Comparison of ENCODE assay signal across 8 mouse cellular contexts in genomic region chr4:141558658-141559057, GRCm38 (mm10). TPM values are rescaled to one million over a fixed set of nuclear protein-coding genes. Genes with fewer than 3 reads are reported as not detected.
DNase-seq lines count a peak whose midpoint lies in the region; ATAC-seq lines count a peak whose summit lies in the region.

No protein-coding gene starts in this region.

- H3K4me3 ChIP-seq in embryonic facial prominence, embryonic 13.5 days: peak overlapping the region; percentile 49
- peak overlapping the region; percentile 37 for H3K4me3 ChIP-seq in intestine, embryonic 14.5 days (ENCODE audit: low read depth, low read length)
- H3K4me3 ChIP-seq in midbrain, embryonic 11.5 days (ENCODE audit: low read depth, low read length): peak overlapping the region; percentile 36; the same call in 1 of the 2 replicates

- ATAC-seq in embryonic facial prominence, embryonic 13.5 days (ENCODE audit: insufficient number of reproducible peaks, insufficient read depth, low FRiP score, low TSS enrichment, low read depth): no peak
- ATAC-seq in intestine, embryonic 14.5 days (replicated peaks; ENCODE audit: low FRiP score, low TSS enrichment, low read depth): no peak
- 0 out of 2 replicates have a peak, but pooled peaks have one; percentile 28 for ATAC-seq in midbrain, embryonic 11.5 days (ENCODE audit: low FRiP score)

- peaks cover 16% of the 10 kb centered on the region for H3K4me1 ChIP-seq in embryonic facial prominence, embryonic 13.5 days
- H3K4me1 ChIP-seq in intestine, embryonic 14.5 days (replicated peaks; ENCODE audit: control insufficient read depth, insufficient read depth, low read length): peaks cover 10% of the 10 kb centered on the region
- peaks cover 12% of the 10 kb centered on the region for H3K4me1 ChIP-seq in midbrain, embryonic 11.5 days (ENCODE audit: control insufficient read depth, insufficient read depth, low read length)

- H3K9me3 ChIP-seq in embryonic facial prominence, embryonic 13.5 days: no peaks in the 10 kb centered on the region
- no peaks in the 10 kb centered on the region for H3K9me3 ChIP-seq in intestine, embryonic 14.5 days (ENCODE audit: control insufficient read depth, low read length)
- no peaks in the 10 kb centered on the region for H3K9me3 ChIP-seq in midbrain, embryonic 11.5 days (ENCODE audit: control insufficient read depth, low read length)

- WGBS in embryonic facial prominence, embryonic 13.5 days: 2% methylated on average over 8 of the region's 16 CpGs
- WGBS in intestine, embryonic 14.5 days: 13% methylated on average over 16 of the region's 16 CpGs
- 6% methylated on average over 16 of the region's 16 CpGs for WGBS in midbrain, embryonic 11.5 days

- peak overlapping the region; percentile 85 for H3K27ac ChIP-seq in embryonic facial prominence, embryonic 13.5 days
- peak overlapping the region; percentile 81 for H3K27ac ChIP-seq in intestine, embryonic 14.5 days (ENCODE audit: low read depth)
- peak overlapping the region; percentile 6; the same call in 1 of the 2 replicates for H3K27ac ChIP-seq in midbrain, embryonic 11.5 days (ENCODE audit: low read depth, low read length)

- H3K27me3 ChIP-seq in embryonic facial prominence, embryonic 13.5 days: no peaks in the 10 kb centered on the region
- H3K27me3 ChIP-seq in intestine, embryonic 14.5 days (replicated peaks; ENCODE audit: control insufficient read depth, insufficient read depth, low read length): no peaks in the 10 kb centered on the region
- H3K27me3 ChIP-seq in midbrain, embryonic 11.5 days (ENCODE audit: control insufficient read depth, insufficient read depth, low read length): no peaks in the 10 kb centered on the region; the same call in 1 of the 2 replicates

- peak overlapping the region; percentile 69; the same call in 1 of the 2 replicates for H3K9ac ChIP-seq in embryonic facial prominence, embryonic 13.5 days
- peak overlapping the region; percentile 40; the same call in 1 of the 2 replicates for H3K9ac ChIP-seq in intestine, embryonic 14.5 days (ENCODE audit: low read length)
- H3K9ac ChIP-seq in midbrain, embryonic 11.5 days (ENCODE audit: low read length): peak overlapping the region; percentile 52

- no peaks in the 10 kb centered on the region for H3K36me3 ChIP-seq in embryonic facial prominence, embryonic 13.5 days
- no peaks in the 10 kb centered on the region for H3K36me3 ChIP-seq in intestine, embryonic 14.5 days (ENCODE audit: control insufficient read depth, insufficient read depth, low read length)
- no peaks in the 10 kb centered on the region for H3K36me3 ChIP-seq in midbrain, embryonic 11.5 days (ENCODE audit: control insufficient read depth, insufficient read depth, low read length)

- peak; percentile 43 for DNase-seq in adrenal gland, adult 2 months
- no peak for DNase-seq in adrenal gland, adult 18-20 months (ENCODE audit: low spot score in 2 of 2)
- peak; percentile 80 for DNase-seq in 416B (ENCODE audit: low read depth)
- no peak for DNase-seq in intestine, embryonic 14.5 days (ENCODE audit: low spot score)
- peak; percentile 86 for DNase-seq in midbrain, embryonic 11.5 days (ENCODE audit: low spot score, missing footprints)
- peak; percentile 66 for DNase-seq in thymus, postnatal 0 days (ENCODE audit: low spot score)
- DNase-seq in layer of hippocampus, postnatal 10 days (ENCODE audit: low spot score in 2 of 2): no peak

- H3K4me2 ChIP-seq in embryonic facial prominence, embryonic 13.5 days: peak overlapping the region; percentile 90
- peak overlapping the region; percentile 69 for H3K4me2 ChIP-seq in intestine, embryonic 14.5 days (ENCODE audit: low read length)
- H3K4me2 ChIP-seq in midbrain, embryonic 11.5 days: peak overlapping the region; percentile 66

RNA-seq across cellular contexts. Expression of gene Spen, which starts 20.3 kb away (rescaled TPM):
- total RNA-seq in adrenal gland, adult 2 months (2021): 10 to 100 TPM; 37.8 to 55.3 TPM
- polyA plus RNA-seq in adrenal gland, adult 2 months (2012; rRNA removed): 63.9 and 76.4 TPM in 2 replicates
- total RNA-seq in adrenal gland, adult 18-20 months (2021): 10 to 100 TPM; 49.4 to 53.7 TPM
- polyA plus RNA-seq in embryonic facial prominence, embryonic 13.5 days (2015; fragmentation: Nextera tagmentation; extraction: Ambion mirVana): 11.6 and 12.7 TPM in 2 replicates
- 12.8 and 14.9 TPM in 2 replicates for polyA plus RNA-seq in intestine, embryonic 14.5 days (2014; fragmentation: Nextera tagmentation; extraction: Ambion mirVana)
- 15.7 and 17.1 TPM in 2 replicates for polyA plus RNA-seq in midbrain, embryonic 11.5 days (2014; fragmentation: Nextera tagmentation; extraction: Ambion mirVana)
- polyA plus RNA-seq in thymus, postnatal 0 days (2015; fragmentation: Nextera tagmentation; extraction: Ambion mirVana): 5.8 and 9.3 TPM in 2 replicates
- 10 to 100 TPM; 62.9 to 64.5 TPM for total RNA-seq in layer of hippocampus, postnatal 10 days (2021)

RNA-seq across cellular contexts. Expression of gene Fblim1, which starts 47.2 kb away (rescaled TPM):
- 10 to 100 TPM in 1 of 2 experiments, 1 to 10 TPM in 1; 9.0 to 23.0 TPM for total RNA-seq in adrenal gland, adult 2 months (2021)
- polyA plus RNA-seq in adrenal gland, adult 2 months (2012; rRNA removed): 10.4 and 12.8 TPM in 2 replicates
- 10 to 100 TPM in 1 of 2 experiments, 1 to 10 TPM in 1; 6.8 to 13.0 TPM for total RNA-seq in adrenal gland, adult 18-20 months (2021)
- 49.0 and 56.1 TPM in 2 replicates for polyA plus RNA-seq in embryonic facial prominence, embryonic 13.5 days (2015; fragmentation: Nextera tagmentation; extraction: Ambion mirVana)
- polyA plus RNA-seq in intestine, embryonic 14.5 days (2014; fragmentation: Nextera tagmentation; extraction: Ambion mirVana): 94.6 and 108 TPM in 2 replicates
- 20.0 and 21.2 TPM in 2 replicates for polyA plus RNA-seq in midbrain, embryonic 11.5 days (2014; fragmentation: Nextera tagmentation; extraction: Ambion mirVana)
- 2.4 and 3.9 TPM in 2 replicates for polyA plus RNA-seq in thymus, postnatal 0 days (2015; fragmentation: Nextera tagmentation; extraction: Ambion mirVana)
- 1 to 10 TPM; 4.6 to 5.0 TPM for total RNA-seq in layer of hippocampus, postnatal 10 days (2021)

RNA-seq across cellular contexts. Expression of gene Tmem82, which starts 59.8 kb away (rescaled TPM):
- 1 to 10 TPM in 1 of 2 experiments, under 1 TPM in 1; 0.93 to 1.6 TPM for total RNA-seq in adrenal gland, adult 2 months (2021)
- polyA plus RNA-seq in adrenal gland, adult 2 months (2012; rRNA removed): 2.8 TPM in 2 replicates
- 1 to 10 TPM; 1.1 to 2.8 TPM for total RNA-seq in adrenal gland, adult 18-20 months (2021)
- polyA plus RNA-seq in embryonic facial prominence, embryonic 13.5 days (2015; fragmentation: Nextera tagmentation; extraction: Ambion mirVana): 0.47 and 0.74 TPM in 2 replicates
- 6.0 and 8.4 TPM in 2 replicates for polyA plus RNA-seq in intestine, embryonic 14.5 days (2014; fragmentation: Nextera tagmentation; extraction: Ambion mirVana)
- 0.48 and 0.59 TPM in 2 replicates for polyA plus RNA-seq in midbrain, embryonic 11.5 days (2014; fragmentation: Nextera tagmentation; extraction: Ambion mirVana)
- 0.23 and 0.33 TPM in 2 replicates for polyA plus RNA-seq in thymus, postnatal 0 days (2015; fragmentation: Nextera tagmentation; extraction: Ambion mirVana)
- total RNA-seq in layer of hippocampus, postnatal 10 days (2021): under 1 TPM; 0.69 to 0.98 TPM

Comparison
In these comparisons a context has a peak if more than half of its experiments do, and no peak if none do; other contexts are left out.
1. DNase-seq: peak in adrenal gland, adult 2 months (single experiment), 416B (single experiment), midbrain, embryonic 11.5 days (single experiment) and thymus, postnatal 0 days (single experiment); none in adrenal gland, adult 18-20 months (0 of 2), intestine, embryonic 14.5 days (single experiment) and layer of hippocampus, postnatal 10 days (0 of 2).
2. H3K27ac ChIP-seq: peak in every context shown above with its lines; median percentile 85 in embryonic facial prominence, embryonic 13.5 days; 81 in intestine, embryonic 14.5 days; 6 in midbrain, embryonic 11.5 days.
3. Peak in every context shown above with its lines, with median percentiles within 50 percentile points of each other: H3K4me2 ChIP-seq, H3K4me3 ChIP-seq and H3K9ac ChIP-seq.